Mouse (Mus musculus) NIH3T3 (cell line): Measurements from ENCODE around the gene Pno1.
"Not testable (repeated sequence)": the region's sequence is repeated elsewhere in the genome, so short reads cannot be mapped to it uniquely, and the experiment has no call there.

Experiments used
- DNase-seq: peaks from one replicate; pipeline ENCODE4 v3.0.0-alpha.2; 2012; ENCODE audit warnings: low read depth

Pno1 gene

GRCm38 (mm10) chr11:17211258-17212140 lies at the start of gene Pno1:
Pno1 (minus strand) TSS chr11:17211568.
- DNase-seq: peak; percentile 99

GRCm38 (mm10) chr11:17257861-17258260 lies 46.5 kb upstream of the Pno1 start:
- no peak for DNase-seq

GRCm38 (mm10) chr11:17257443-17257842 lies 46.1 kb upstream of the Pno1 start, which contains the start of gene C1d:
C1d (plus strand) TSS chr11:17257579.
- peak; percentile 98 for DNase-seq

GRCm38 (mm10) chr11:17256813-17257365 lies 45.5 kb upstream of the Pno1 start:
- DNase-seq: peak; percentile 15

- no peak for DNase-seq
Measured at GRCm38 (mm10) chr11:17248715-17249114, 37.3 kb upstream of the Pno1 start.

- DNase-seq: not testable (repeated sequence)
Measured at GRCm38 (mm10) chr11:17238598-17238997, 27.2 kb upstream of the Pno1 start.

- no peak for DNase-seq
Measured at GRCm38 (mm10) chr11:17236449-17237037, 25.2 kb upstream of the Pno1 start.

- peak; percentile 58 for DNase-seq
Measured at GRCm38 (mm10) chr11:17232792-17233191, 21.4 kb upstream of the Pno1 start.

GRCm38 (mm10) chr11:17221126-17221525 lies 9.8 kb upstream of the Pno1 start:
- no peak for DNase-seq

GRCm38 (mm10) chr11:17215475-17215874 lies 4.1 kb upstream of the Pno1 start:
- DNase-seq: no peak

- DNase-seq: no peak
Measured at GRCm38 (mm10) chr11:17212903-17213509, 1.6 kb upstream of the Pno1 start.

GRCm38 (mm10) chr11:17212141-17212495 lies 750 bp upstream of the Pno1 start:
- DNase-seq: peak; percentile 43

- no peak for DNase-seq
Measured at GRCm38 (mm10) chr11:17202481-17202880, 8.9 kb downstream of the Pno1 start.

GRCm38 (mm10) chr11:17200936-17201335 lies 10.4 kb downstream of the Pno1 start:
- peak; percentile 55 for DNase-seq

GRCm38 (mm10) chr11:17199840-17200501 lies 11.4 kb downstream of the Pno1 start:
- DNase-seq: peak; percentile 45

GRCm38 (mm10) chr11:17199170-17199569 lies 12.2 kb downstream of the Pno1 start:
- DNase-seq: no peak

- no peak for DNase-seq
Measured at GRCm38 (mm10) chr11:17192151-17192844, 19.1 kb downstream of the Pno1 start.

- no peak for DNase-seq
Measured at GRCm38 (mm10) chr11:17188786-17189185, 22.6 kb downstream of the Pno1 start.

GRCm38 (mm10) chr11:17187649-17188048 lies 23.7 kb downstream of the Pno1 start:
- DNase-seq: no peak

GRCm38 (mm10) chr11:17183165-17183564 lies 28.2 kb downstream of the Pno1 start:
- DNase-seq: no peak

GRCm38 (mm10) chr11:17181807-17182206 lies 29.6 kb downstream of the Pno1 start, which contains the start of gene Wdr92:
Wdr92 (plus strand) TSS chr11:17182107.
- DNase-seq: no peak
